Mouse (Mus musculus): ENCODE measurements around the gene Ticrr. TPM values are rescaled to one million over a fixed set of nuclear protein-coding genes. Genes with fewer than 3 reads are reported as not detected.
A peak's percentile ranks its signal among the peaks of the same experiment; 100 is the strongest.

Ticrr gene
- polyA plus RNA-seq (2015; fragmentation: Nextera tagmentation; extraction: Ambion mirVana) = 7.6 and 8.1 TPM in 2 replicates

DNA sequence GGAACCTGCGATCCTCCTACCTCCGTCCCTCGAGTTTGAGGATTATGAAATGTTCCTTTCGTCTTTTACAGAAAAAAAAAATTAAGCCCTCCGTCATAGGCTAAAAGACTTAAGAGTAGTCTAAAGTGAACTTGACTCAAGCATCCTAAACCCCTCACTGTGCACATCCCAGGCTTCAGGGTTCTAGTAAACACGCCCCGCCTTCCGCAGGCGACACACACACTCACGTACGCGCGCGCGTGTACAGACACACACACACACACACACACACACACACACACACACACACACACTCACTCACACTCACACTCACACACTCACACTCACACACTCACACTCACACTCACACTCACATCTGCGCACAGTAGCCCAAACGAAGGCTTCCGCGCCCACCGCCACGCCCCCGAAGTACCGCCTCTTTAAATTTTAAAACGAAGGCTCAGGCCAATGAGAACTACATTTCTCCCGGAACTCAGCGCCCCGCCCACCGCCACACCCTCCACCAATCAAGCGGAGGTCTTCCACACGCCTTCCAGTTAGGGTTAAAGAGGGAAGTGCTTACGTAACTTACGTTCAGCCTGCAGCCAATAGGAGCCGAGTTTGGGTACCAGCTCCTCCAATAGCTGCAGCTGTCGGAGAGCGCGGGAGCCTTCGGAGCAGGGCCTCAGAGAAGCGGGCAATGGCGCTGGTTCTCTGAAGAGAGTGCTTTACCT lies at the start of gene Ticrr:
Gene Ticrr (plus strand): TSS at position 619 of the 713 bp plus-strand sequence.
- WGBS = 1% methylated on average over 38 of the region's 39 CpGs
- H3K36me3 ChIP-seq (ENCODE audit: poor library complexity, severe bottlenecking) = no peaks in the 10 kb centered on the region
- ATAC-seq = peak; percentile 100
- peaks cover 46% of the 10 kb centered on the region for H3K4me1 ChIP-seq
- peak within 1 kb of the TSS; percentile 90 for H3K9ac ChIP-seq
- H3K27me3 ChIP-seq = no peaks in the 10 kb centered on the region
- no peak within 1 kb of the TSS for H3K27ac ChIP-seq
- H3K4me2 ChIP-seq = peak within 1 kb of the TSS; percentile 97
- no peaks in the 10 kb centered on the region for H3K9me3 ChIP-seq (replicated peaks)
- H3K4me3 ChIP-seq = peak within 1 kb of the TSS; percentile 96

- Histone ChIP-seq H3K9me3 (replicated peaks) (no peaks in the 10 kb centered on the region), H3K4me3 (no peak overlapping the region), H3K36me3 (ENCODE audit: poor library complexity, severe bottlenecking) (no peaks in the 10 kb centered on the region), H3K27ac (no peak overlapping the region), H3K4me2 (no peak overlapping the region), H3K9ac (no peak overlapping the region), H3K4me1 (peaks cover 26% of the 10 kb centered on the region), H3K27me3 (peaks cover 28% of the 10 kb centered on the region)
- 66% methylated on average over 9 of the region's 9 CpGs for WGBS
- ATAC-seq = no peak
Observed at GRCm38 (mm10) chr7:79611901-79612300, 48.1 kb upstream of the Ticrr start.

DNA sequence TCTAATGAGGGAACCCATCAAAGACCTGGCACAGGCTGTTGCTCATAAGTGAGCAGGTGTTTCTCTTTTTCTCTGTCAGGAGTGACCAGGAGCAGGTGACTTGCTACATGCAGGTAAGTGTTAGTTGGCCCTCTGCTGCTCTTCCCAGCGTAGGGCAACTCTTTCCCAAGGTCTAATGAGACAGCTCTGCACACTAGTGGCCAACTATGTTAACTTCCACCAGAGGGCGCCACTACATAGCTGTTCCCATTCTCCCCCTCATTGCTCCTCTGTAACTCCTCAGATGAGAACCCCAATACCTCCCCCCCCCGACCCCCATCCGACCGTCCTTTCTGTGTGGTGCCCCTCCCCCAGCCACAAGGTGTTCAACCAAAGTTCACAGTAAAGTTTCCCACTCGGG lies 47.2 kb upstream of the Ticrr start:
- Histone ChIP-seq H3K9me3 (replicated peaks) (no peaks in the 10 kb centered on the region), H3K27ac (no peak overlapping the region), H3K4me2 (no peak overlapping the region), H3K4me3 (no peak overlapping the region), H3K4me1 (peaks cover 24% of the 10 kb centered on the region), H3K27me3 (peaks cover 36% of the 10 kb centered on the region), H3K36me3 (ENCODE audit: poor library complexity, severe bottlenecking) (no peaks in the 10 kb centered on the region), H3K9ac (no peak overlapping the region)
- WGBS = 16% methylated on average over 6 of the region's 6 CpGs
- peak; percentile 52 for ATAC-seq

DNA sequence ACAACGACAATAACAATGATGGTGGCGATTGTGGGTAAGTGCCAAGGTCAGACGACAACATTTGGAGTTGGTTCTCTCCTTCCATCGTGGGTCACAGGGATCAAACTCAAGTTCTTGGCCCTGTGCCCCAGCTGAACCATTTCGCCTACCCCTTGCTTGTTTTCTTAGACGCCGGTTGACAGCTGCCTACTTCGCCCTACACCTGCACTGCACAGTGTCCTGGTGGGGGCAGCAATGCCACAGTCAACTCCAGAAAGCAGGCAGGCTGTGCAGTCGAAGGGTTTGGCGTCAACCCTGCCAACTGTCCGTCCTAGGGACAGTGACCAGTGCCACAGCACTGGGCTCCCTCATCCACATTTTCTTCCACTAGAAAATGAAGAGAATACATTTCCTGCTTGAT lies 46.7 kb upstream of the Ticrr start:
- no peaks in the 10 kb centered on the region for H3K9me3 ChIP-seq (replicated peaks)
- H3K9ac ChIP-seq = no peak overlapping the region
- no peaks in the 10 kb centered on the region for H3K36me3 ChIP-seq (ENCODE audit: poor library complexity, severe bottlenecking)
- H3K4me2 ChIP-seq = no peak overlapping the region
- no peak overlapping the region for H3K27ac ChIP-seq
- ATAC-seq = no peak
- H3K27me3 ChIP-seq = peaks cover 37% of the 10 kb centered on the region
- H3K4me1 ChIP-seq = peaks cover 23% of the 10 kb centered on the region
- WGBS = 63% methylated on average over 11 of the region's 11 CpGs
- no peak overlapping the region for H3K4me3 ChIP-seq

DNA sequence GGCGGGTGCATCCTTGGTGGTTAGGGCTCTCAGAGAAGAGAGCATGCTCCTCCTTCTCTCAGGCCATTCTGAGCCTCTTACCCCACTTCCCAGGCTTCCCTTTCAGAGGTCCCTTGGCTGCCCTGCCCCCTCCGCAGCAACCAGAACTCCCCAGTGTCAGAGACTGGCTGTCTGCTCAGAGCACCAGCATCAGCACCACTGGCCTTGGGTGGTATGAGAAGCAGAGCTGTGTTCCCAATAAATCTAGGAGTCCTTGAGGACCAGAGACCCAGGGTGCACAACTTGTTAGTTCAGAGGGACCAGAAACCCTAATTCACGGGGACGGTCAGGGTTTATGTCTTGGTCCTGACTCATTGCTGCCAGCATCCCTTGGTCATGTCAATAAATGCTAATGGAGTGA lies 45.0 kb upstream of the Ticrr start:
- no peak overlapping the region for H3K27ac ChIP-seq
- ATAC-seq = no peak
- peaks cover 42% of the 10 kb centered on the region for H3K27me3 ChIP-seq
- 76% methylated on average over 4 of the region's 4 CpGs for WGBS
- H3K4me2 ChIP-seq = no peak overlapping the region
- H3K4me3 ChIP-seq = no peak overlapping the region
- H3K9ac ChIP-seq = no peak overlapping the region
- H3K9me3 ChIP-seq (replicated peaks) = no peaks in the 10 kb centered on the region
- no peaks in the 10 kb centered on the region for H3K36me3 ChIP-seq (ENCODE audit: poor library complexity, severe bottlenecking)
- peaks cover 23% of the 10 kb centered on the region for H3K4me1 ChIP-seq

DNA sequence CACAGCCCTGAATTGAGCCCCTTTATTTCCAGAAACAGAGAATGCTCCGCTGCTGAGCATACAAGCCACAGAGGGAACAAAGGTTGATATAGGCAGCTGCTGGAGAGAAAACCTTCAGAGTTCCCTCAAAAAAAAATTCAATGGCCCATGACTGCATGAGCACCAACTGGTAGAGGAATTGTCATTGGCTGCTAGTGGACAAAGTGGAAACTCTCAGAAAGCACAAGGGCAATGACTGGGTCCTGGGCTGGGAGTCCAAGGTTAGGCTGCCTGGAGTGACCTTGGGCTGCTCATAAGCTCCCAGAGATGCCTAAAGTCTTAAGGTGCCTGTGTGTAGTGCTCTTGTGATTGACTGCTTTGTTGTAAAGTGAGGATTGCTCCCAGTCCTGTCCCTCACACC lies 44.1 kb upstream of the Ticrr start:
- Histone ChIP-seq H3K4me2 (no peak overlapping the region), H3K27me3 (peaks cover 42% of the 10 kb centered on the region), H3K4me1 (peaks cover 23% of the 10 kb centered on the region), H3K9ac (no peak overlapping the region), H3K9me3 (replicated peaks) (no peaks in the 10 kb centered on the region), H3K4me3 (no peak overlapping the region), H3K36me3 (ENCODE audit: poor library complexity, severe bottlenecking) (no peaks in the 10 kb centered on the region), H3K27ac (no peak overlapping the region)
- no peak for ATAC-seq
- WGBS = 26% methylated on average over 1 of the region's 1 CpGs

DNA sequence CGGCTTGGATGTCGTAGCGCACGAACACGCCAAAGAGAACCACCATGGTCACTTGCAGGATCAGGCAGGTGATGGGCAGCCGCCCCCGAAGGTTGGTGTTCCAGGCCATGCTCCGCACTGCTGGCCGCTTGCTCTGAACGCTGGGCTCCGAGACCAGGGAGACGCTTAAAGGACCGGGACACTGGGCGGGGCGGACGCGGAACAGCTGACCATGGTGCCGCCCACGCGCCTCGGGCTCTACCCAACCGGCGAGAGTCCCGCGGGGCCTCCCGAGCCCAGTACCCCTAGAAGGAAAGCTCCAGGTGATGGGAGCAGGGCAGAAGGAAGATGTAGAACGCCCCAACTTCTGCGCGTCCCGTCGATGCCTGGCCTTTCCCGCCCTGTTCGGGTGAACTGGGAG lies 42.6 kb upstream of the Ticrr start, which contains the start of gene Rhcg:
Gene Rhcg (minus strand): TSS at position 240 of the 400 bp plus-strand sequence.
- H3K9ac ChIP-seq = 0 out of 2 replicates have a peak within 1 kb of the TSS, but pooled peaks have one; percentile 45
- peak within 1 kb of the TSS; percentile 53 for H3K4me2 ChIP-seq
- no peaks in the 10 kb centered on the region for H3K36me3 ChIP-seq (ENCODE audit: poor library complexity, severe bottlenecking)
- 10% methylated on average over 33 of the region's 33 CpGs for WGBS
- no peak within 1 kb of the TSS for H3K27ac ChIP-seq
- no peak for ATAC-seq
- peak within 1 kb of the TSS; percentile 28 for H3K4me3 ChIP-seq
- H3K9me3 ChIP-seq (replicated peaks) = no peaks in the 10 kb centered on the region
- H3K27me3 ChIP-seq = peaks cover 42% of the 10 kb centered on the region
- peaks cover 13% of the 10 kb centered on the region for H3K4me1 ChIP-seq

DNA sequence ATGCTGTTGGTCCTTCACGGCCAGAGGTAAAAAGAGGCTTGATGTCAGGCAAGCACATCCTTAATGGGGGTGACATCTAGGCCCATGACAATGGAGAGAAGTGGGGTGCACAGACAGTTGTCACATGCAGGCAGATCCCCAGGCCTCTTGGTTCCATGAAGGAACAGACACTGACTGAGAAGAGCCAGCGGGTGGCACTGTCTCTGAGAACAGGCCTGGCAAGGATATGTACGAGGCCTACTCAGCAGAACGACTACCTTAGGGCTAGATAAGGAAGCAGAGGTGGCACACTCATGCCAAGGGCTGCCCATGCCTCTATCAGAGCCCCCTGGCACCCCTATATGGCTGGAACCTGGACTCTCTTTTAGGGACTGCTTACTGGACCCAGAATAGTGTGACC lies 40.5 kb upstream of the Ticrr start:
- no peak overlapping the region for H3K27ac ChIP-seq
- no peak overlapping the region for H3K9ac ChIP-seq
- 69% methylated on average over 4 of the region's 4 CpGs for WGBS
- H3K27me3 ChIP-seq = peaks cover 39% of the 10 kb centered on the region
- no peak overlapping the region for H3K4me2 ChIP-seq
- ATAC-seq = no peak
- H3K4me1 ChIP-seq = peaks cover 7% of the 10 kb centered on the region
- no peak overlapping the region for H3K4me3 ChIP-seq
- no peaks in the 10 kb centered on the region for H3K36me3 ChIP-seq (ENCODE audit: poor library complexity, severe bottlenecking)
- H3K9me3 ChIP-seq (replicated peaks) = no peaks in the 10 kb centered on the region

- H3K27me3 ChIP-seq = peaks cover 8% of the 10 kb centered on the region
- H3K27ac ChIP-seq = no peak overlapping the region
- no peak overlapping the region for H3K4me3 ChIP-seq
- H3K9ac ChIP-seq = no peak overlapping the region
- H3K9me3 ChIP-seq (replicated peaks) = no peaks in the 10 kb centered on the region
- WGBS = 81% methylated on average over 8 of the region's 8 CpGs
- H3K4me2 ChIP-seq = no peak overlapping the region
- H3K4me1 ChIP-seq = no peaks in the 10 kb centered on the region
- ATAC-seq = no peak
- H3K36me3 ChIP-seq (ENCODE audit: poor library complexity, severe bottlenecking) = no peaks in the 10 kb centered on the region
Observed at GRCm38 (mm10) chr7:79623086-79623485, 36.9 kb upstream of the Ticrr start.

DNA sequence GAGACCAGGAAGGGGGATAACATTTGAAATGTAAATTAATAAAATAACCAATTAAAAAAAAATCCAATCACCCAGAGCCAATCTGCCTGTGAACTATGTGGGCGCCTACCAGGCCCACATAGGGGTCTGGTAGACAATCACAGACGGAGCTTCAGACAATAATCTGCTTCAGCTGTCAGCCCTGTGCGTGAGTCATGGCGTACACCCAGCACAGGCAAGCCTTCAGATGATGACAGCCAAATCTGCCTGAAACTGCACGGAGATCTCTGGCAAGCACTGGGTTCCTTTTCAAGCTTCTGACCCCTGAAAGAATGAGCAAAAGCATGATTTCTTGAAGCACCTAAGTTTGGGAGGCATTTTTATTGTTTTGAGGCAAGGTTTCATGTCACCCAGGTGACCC lies 33.8 kb upstream of the Ticrr start:
- 79% methylated on average over 5 of the region's 5 CpGs for WGBS

DNA sequence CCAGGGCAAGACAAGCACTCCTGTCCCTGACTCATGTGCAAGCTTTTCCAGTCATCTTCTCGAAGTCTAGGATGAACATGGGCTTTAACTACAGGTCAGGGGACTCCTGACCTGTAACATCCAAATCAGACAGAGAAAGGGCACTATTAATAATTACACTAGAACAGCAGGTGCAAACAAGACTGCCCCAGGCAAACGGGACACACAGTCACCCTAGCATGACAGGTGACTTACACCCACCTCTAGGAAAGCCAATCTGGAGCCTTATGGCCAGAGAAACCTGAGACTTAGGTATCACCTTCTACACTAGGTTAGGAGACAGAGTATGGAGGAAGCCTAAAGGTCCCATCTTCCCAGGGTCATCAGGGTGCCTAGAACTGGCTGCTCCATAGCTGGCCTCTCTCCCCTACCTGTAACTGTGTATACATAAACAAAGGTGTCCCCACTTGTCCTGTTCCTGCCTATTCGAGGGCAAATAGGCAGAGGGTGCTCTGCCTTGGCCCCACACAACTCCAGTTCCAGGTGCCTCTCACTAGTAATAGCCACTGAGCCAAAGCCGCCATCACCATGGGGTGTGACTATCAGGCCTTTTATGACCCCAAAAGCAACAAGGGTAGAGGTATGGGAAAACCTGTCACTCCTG lies 31.6 kb upstream of the Ticrr start:
- no peak overlapping the region for H3K4me2 ChIP-seq
- H3K4me3 ChIP-seq = no peak overlapping the region
- H3K27me3 ChIP-seq = no peaks in the 10 kb centered on the region
- H3K9ac ChIP-seq = no peak overlapping the region
- WGBS = 69% methylated on average over 4 of the region's 4 CpGs
- H3K4me1 ChIP-seq = no peaks in the 10 kb centered on the region
- ATAC-seq = no peak
- no peaks in the 10 kb centered on the region for H3K9me3 ChIP-seq (replicated peaks)
- no peak overlapping the region for H3K27ac ChIP-seq
- no peaks in the 10 kb centered on the region for H3K36me3 ChIP-seq (ENCODE audit: poor library complexity, severe bottlenecking)

More for the DNA sequence above, 33.8 kb upstream of the Ticrr start:
- Histone ChIP-seq H3K4me2 (no peak overlapping the region), H3K9ac (no peak overlapping the region), H3K4me3 (no peak overlapping the region), H3K4me1 (no peaks in the 10 kb centered on the region), H3K27me3 (no peaks in the 10 kb centered on the region), H3K27ac (no peak overlapping the region), H3K9me3 (replicated peaks) (no peaks in the 10 kb centered on the region), H3K36me3 (ENCODE audit: poor library complexity, severe bottlenecking) (no peaks in the 10 kb centered on the region)
- no peak for ATAC-seq

GRCm38 (mm10) chr7:79631773-79632348 lies 28.1 kb upstream of the Ticrr start:
- no peaks in the 10 kb centered on the region for H3K27me3 ChIP-seq
- H3K4me1 ChIP-seq = no peaks in the 10 kb centered on the region
- ATAC-seq = no peak
- no peak overlapping the region for H3K4me3 ChIP-seq
- no peaks in the 10 kb centered on the region for H3K9me3 ChIP-seq (replicated peaks)
- no peak overlapping the region for H3K4me2 ChIP-seq
- H3K9ac ChIP-seq = no peak overlapping the region
- no peaks in the 10 kb centered on the region for H3K36me3 ChIP-seq (ENCODE audit: poor library complexity, severe bottlenecking)
- 27% methylated on average over 13 of the region's 13 CpGs for WGBS
- no peak overlapping the region for H3K27ac ChIP-seq

Measured in forebrain, embryonic 13.5 days (tissue).